Mouse (Mus musculus) cerebellum, postnatal 14 days (tissue): Measurements from ENCODE around the gene A630095N17Rik.

Source experiments
- DNase-seq, 2 experiments: peaks; one replicate each; pipeline ENCODE4 v3.0.0; 2021; ENCODE audit warnings: mixed read lengths in 2 of 2

A630095N17Rik gene

DNA sequence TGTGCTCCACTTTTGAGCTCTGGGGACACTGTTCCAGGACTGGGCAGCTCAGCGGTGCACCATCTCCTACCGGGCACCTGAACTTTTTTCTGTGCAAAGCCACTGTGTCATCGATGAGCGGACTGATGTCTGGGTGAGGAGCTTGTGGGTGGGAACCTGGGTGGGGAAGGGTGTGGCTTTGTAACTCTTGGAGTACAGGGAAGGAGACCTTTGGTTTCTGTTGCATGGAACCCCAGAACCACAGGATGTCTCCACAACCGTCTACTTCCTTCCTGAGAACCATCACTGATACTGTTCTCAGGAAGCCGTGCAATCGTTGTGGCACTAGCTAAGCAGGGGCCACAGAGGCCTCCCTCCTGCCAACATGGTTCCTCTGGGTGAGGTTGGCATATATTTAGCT, 18.8 kb downstream of the A630095N17Rik start:
- no peak for DNase-seq

DNA sequence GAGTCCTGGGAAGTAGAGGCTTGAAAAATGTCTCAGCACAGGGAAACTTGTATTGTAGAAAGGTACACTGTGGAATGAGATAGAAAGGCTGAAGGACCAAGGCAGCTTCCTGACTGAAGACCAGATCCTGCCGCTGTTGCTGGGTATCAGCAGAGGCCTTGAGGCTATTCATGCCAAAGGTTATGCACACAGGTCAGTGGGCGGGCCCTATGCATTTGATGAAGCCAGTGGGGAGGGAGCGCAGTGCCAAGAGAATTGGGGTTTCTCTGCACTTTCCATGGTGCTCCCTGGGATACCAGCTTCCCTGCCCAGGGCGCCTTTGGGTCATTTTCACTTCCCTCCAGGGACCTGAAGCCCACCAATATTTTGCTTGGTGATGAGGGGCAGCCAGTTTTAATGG, 19.4 kb downstream of the A630095N17Rik start:
- DNase-seq: no peak

DNA sequence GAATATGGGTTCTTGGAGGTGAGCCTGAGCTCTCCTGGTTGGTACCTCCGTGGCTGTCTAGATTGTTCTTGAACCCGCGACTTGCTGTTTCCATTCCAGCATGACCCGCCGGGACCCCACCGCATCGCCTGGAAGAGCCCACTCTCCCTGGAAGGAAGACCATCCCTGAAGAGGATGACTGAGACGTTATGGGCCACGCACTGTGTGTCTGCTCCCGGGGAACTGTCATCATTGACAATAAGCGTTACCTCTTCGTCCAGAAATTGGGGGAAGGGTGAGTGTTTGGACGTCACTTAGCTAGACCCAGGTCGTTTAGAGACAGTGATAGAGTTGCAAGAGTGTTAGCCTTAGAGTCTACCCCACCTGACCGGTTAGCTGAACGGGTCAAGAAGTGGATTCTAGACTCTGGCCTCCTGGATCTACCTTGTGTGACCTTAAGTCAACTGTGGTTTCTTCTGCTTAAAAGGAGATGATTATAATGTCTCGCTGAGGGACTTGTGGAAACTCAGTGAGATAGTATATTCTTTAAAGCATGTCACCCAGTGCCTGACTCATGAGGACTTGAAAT, 20.7 kb downstream of the A630095N17Rik start:
- no peak for DNase-seq

DNA sequence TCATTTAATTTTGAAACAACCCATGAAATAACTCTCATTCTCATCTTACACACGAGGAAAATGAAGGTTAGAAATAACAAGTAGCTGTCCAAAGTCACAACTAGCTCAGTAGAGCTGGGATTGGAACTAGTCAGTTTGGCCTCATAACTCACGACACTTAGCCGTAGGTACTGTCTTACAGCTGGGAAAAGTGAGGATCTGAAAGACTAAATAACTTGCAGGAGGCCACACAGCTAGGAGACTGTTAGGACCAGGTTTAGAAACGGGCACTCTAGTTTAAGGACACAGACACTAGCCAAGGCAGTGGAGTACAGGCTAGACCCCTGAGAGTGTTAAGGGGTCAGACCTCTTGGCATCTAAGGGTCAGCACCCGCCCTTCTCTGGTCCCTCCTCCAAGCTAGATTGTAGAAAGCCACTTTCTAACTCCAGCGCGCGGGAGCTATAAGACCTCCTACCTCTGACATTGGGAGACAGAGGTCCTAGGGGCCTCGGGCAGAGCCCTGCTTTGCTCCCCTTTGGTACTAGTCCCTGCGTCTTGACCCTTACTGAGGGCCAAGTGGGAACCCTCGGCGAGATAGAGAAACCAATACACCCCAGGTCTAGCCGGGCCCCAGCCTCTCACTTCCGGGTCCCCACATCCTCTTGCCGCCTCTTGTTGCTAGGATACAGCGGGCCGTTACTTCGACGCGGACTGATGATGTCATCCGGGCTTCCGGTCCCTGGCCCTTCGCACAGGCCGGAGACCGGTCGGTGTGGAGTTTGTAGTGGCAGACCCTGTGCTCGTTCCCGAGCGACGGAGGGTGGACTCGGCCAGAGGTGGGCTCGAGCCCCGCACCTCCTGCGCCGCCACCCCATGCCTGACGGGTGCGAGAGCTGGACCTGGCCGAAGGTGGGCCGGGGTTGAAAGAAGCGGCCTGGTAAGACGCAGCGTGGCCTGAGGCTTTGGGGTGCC, 21.5 kb downstream of the A630095N17Rik start, which contains the start of the genes Glb1l and Stk16:
TSS of gene Glb1l (minus strand) at position 678 of the 952 bp plus-strand sequence.
TSS of gene Stk16 (plus strand) at position 703 of the 952 bp plus-strand sequence.
- DNase-seq: peak; percentile 97 to 98

DNA sequence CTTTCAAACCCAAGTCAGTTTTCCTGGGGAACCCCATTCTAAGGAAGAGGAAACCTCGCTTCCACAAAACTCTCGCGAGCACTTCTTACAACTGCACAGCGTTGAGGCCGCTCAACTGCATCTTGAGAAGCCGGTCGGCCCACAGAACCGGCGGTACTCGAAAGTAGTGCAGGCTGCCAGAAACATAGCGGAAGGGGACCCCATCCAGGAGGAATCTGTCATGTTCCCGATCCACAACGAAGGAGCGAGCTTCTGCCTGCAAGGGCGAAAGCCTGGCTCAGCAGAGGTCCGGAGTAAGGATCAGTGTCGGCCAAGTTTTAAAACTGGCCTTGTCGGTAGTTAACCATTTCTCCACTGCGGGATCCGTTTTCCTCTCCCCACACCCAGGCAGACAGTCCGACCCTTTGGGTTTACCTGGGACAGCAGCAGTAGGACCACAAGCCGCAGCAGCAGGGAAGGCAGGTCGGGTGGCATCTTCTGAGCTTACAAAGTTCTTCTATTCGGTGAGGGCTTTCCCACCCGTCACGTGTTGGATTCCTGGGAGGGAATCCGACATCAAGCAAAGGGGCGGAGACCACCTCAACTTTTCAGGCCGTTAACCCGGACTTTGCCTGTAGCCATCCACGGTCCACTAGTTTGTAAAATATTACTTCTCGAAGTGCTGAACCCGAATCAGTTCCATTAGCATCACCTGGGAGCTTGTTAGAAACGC, 22.8 kb downstream of the A630095N17Rik start:
- no peak for DNase-seq

DNA sequence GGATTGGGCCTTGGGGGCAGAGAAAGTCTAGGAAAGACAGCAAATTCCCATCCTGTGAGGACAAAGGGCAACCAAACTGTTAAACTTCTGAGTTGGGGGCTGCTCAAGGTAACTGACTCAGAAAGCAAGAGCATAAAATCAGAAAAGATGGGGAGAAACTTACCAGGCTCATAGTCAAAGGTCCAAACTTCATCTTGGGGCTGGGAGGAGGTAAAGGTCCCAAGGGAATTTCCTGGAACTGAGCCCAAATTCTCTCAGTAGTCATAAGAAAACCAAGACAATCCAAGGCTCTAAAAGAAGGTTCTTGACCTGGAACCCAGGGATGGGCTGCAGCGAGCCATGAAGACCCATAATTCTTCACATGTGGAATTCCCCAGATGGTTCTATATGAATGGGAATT, 30.7 kb downstream of the A630095N17Rik start:
- DNase-seq: no peak

DNA sequence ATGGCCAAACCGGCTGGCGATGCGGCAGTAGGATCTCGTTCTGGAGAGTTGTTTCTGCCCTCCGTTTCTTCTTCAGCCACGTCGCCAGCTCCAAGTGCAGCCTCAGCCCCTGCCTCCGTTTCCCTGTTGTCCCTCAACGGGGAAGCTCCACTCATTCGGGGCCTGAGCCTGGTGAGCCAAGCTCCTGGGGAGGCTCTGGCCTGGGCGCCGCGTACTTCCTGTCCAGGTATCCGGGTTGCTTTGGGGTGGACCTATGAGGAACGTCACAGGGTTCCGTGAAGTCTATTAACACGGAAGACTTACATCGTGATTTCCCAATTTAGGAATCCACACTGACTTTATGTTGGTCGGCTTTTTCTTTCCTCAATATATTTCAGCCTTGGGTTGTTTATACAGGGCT, 39.5 kb downstream of the A630095N17Rik start:
- DNase-seq: peak in 1 of 2 experiments; percentile 45

DNA sequence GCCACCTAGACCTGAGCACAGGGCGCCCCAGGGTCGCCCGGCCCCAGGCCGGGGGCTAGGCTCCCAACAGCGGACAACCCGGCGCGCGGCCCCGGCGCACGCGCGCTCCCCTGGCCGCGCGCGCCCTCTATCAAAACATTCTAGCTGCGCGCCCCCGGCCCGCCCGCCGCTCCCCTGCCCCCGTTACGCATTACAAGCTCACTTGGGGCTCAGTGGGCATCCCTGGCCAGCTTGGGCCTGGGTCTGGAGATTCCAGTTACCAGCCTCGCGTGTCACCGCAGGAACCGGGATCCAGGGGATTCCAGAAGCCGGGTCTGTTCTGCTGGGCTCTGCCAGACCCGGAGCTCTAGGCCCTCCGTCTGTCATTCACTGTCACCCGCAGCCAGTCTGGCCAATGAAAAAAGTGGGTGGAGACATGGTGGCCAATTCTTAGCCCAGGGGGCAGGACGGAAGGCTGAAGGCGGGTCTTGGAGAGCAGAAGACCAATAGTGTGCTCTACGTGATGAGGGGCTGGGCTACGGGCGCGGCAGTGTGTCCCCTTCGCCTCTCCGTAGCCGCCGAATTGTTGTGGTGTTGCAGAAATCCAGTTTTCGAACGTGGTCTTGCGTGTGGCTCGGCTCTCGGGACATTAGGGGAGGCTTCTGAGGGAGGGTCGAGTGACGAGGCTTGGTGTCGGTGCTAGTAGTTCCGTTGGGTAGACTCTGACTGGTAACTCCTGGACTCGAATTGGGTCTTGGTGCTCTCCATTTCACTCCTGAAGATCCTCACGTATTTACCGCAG, 40.1 kb downstream of the A630095N17Rik start, which contains the start of the genes Ankzf1 and Atg9a:
TSS of gene Ankzf1 (plus strand) at position 530 of the 781 bp plus-strand sequence.
TSS of gene Atg9a (minus strand) at position 575 of the 781 bp plus-strand sequence.
- peak; percentile 92 to 94 for DNase-seq

DNA sequence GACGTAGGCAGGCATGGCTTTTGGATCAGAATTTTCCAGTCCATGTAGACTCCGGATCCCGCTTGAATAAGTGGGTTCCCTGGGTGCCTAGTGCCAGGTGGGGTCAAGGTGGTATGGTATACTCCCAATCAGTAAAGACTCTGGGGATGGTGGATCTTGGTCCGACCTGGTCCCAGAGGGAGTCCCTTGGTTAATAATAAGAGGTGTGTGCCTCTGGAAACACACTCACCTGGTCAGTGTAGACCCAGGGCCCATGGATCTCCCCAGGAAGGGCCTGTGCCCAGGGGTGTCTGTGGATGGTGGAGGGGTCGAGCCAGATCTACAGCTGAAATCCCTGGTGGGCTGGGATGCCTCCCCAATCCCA, 40.7 kb downstream of the A630095N17Rik start:
- no peak for DNase-seq

DNA sequence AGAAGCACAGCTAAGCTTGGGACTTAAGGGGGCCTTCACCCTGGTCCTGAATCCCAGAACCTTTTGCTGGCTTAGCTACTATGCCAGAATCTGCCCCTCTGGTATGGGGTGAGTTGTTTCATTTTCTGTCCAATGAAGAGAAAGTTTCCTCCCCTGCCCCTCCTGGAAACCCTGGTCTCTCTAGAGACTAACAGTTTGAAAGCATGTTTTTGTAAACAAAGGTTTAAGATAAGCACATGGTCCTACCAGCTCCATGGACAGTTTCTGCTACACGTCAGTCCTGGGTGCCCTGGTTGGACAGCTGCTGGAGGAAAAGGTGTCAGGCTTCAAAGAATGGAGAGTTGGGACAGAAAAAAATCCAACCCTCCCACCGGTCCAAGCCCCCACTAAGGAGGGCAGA, 41.3 kb downstream of the A630095N17Rik start:
- no peak for DNase-seq

DNA sequence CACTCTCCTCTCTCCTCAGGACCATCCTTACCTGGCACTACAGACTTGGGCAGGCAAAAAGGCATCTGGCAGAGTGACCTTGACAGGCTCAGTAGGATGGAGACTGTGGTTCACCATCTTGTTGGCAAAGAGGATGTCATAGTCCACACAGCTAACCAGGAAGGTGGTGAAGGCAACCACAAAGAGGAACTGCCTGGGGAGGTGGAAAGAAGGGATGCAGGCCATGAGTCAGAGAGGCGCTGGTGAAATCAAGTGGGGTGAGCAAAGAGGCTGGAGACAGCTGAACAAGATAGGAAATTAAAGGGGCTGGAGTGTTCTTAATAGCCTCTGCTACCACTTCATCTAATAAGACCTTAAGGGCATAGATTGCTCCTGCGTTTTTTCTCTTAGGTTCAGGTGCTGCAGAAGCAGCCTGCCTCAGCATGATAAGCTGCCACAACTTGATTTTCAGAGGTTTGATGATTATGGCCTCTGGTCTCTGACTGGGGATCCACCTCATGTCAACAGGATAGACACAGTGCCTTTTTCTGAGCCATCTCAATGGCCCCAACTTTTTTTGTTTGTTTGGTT, 43.9 kb downstream of the A630095N17Rik start:
- no peak for DNase-seq

DNA sequence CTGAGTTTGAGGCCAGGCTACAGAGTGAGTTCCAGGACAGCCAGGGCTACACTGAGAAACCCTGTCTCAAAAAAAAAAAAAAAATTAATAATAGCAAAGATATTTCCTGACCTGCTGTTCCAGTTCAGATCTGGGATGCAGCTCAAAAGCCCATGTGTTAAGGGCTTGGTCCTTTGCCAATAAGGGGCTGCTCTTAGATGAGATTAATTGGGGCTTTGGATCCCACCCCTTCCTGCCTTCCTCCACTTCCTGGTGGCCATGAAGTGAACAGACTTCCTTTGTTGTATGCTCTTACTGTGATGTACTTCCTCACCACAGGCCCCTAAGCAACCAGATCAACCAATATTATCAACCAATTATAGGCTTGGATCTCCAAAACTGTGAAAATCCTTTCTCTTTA, 44.8 kb downstream of the A630095N17Rik start:
- no peak for DNase-seq

DNA sequence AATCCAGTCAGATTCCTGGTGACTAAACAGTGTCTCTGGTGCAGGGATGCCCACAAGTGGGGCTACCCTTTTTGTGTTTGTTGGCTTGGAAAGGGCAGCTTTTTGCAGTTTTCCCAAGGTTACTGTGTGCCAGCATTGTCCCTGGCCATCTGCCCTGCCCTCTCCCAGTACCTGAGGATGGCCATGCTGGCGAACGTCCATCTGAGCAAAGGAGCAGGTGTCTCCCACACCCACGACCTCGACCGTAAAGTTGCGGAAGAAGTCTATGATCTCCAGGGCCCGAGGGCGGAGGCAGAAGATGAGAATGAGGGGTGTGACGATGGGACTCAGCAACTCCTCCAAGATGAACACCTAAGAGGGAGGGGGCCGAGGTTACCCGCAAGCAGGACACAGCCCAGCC, 46.4 kb downstream of the A630095N17Rik start:
- peak in 1 of 2 experiments; percentile 42 for DNase-seq

DNA sequence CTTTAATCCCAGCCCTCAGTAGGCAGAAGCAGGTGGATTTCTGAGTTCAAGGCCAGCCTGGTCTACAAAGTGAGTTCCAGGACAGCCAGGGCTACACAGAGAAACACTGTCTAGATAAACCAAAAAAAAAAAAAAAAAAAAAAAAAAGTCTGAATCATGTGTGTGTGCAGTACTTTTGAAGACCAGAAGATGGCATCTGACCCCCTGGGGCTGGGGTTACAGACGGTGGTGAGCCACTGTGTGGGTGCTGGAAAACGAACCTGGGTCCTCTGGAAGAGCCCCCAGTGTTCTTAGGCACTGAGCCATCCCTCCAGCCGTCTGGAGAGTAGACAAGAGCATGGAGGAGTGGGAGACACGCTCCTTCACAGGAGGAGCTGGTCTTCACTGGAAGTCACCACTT, 49.7 kb downstream of the A630095N17Rik start:
- peak in 1 of 2 experiments; percentile 39 for DNase-seq

DNA sequence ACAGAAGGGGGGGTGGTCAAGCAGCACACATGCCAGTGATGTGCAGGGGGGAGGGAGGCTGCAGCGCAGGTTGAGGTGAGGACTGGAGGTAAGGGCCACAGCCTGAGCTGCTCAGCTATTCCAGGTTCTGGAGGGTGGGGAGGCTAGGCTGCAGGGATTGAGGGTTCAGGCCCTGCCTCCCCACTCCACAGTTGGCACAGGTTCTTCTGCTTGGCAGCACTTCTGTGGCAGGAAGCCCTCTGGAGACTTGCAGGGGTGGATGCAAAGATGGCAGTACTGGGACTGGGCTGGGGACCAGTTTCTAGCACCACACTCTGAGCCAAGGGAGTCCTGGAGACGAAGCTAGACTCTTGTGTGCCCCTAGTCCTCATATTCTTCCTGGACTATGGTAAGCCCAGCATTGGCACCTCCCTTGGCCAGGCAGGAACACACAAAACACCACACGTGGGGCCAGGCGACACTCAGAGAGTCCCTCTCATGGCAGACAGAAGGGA, 50.5 kb downstream of the A630095N17Rik start:
- peak in 1 of 2 experiments; percentile 37 for DNase-seq

DNA sequence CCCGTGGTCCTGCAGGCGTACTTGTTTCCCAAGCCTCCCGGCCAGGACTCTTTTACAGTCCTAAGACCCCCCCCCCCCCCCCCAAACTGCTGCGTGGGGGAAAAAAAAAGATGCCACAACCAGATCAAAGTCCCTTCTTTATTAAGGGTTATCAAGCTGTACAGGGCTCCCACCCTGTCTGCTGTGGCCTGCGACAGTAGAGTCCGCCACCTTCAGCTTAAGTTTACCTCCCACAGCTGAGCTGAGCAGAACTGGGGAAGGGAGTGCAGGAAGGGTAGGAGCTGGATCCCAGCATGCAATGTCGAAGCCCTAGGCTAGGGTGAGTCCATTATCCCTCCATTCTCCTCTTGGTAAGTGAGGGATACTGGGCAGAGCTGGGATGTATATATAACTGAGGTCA, 51.2 kb downstream of the A630095N17Rik start:
- DNase-seq: no peak

DNA sequence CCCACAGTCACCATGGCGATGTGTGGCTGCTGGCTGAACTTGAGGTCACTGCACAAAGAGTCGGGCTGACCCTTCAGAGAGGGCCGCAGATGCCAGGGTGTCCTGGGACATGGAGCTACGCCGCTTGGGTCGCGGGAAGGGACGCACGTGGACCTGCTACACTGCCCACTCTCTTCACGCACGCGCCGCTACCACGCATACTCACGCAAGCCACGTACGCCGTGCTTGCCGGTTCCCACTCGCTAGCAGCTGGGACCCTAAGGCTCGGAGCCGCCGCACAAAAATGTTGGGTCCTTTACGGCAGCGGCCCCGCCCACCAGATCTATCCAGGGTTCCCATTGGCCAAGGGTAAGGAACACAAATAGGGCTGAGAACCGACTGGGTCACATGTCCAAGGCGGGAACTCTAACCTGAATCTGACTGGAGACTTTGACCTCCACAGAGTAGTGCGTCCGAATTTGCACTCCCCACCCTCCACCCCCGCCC, 51.8 kb downstream of the A630095N17Rik start, which contains the start of gene Abcb6:
TSS of gene Abcb6 (minus strand) at position 288 of the 486 bp plus-strand sequence.
- DNase-seq: peak; percentile 87 to 92

DNA sequence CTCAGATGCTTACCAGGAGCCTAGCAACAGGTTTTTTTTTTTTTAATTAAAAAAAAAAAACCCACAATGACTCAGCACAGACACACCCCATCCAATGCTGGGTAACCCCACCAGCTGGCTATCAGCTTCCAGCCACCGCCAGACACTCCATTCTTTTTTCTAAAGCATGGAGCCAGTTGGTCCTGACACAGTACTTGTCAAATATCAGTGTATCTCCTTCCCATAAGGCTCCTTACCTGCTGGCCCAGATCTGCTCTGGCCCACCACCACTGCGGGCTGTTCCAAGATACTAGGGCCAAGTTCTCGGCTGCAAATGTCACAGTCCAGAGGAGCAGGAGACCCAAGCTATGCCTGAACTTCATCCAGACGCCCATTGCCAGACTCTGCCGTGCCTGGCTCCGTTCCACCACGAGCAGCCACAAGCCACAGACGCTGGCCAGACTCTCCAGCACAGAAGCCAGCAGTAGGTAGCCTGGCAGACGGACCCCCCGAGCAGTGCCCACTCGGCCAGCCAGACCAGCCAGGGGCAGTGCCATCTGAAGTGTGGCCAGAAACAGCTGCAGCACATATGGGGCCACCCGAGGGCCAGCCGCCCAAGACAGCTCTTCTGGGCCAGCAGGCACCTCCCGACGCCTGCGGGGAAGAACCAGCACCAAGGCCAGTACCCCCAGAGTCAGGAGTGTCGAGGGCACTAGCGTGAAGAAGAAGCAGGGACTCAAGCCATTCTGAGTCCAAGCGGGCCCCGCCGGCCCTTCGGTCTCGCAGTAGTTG, 52.4 kb downstream of the A630095N17Rik start:
- peak; percentile 90 to 92 for DNase-seq
